Mouse (Mus musculus): ENCODE measurements around the gene Lipo3. TPM values are rescaled to one million over a fixed set of nuclear protein-coding genes. Genes with fewer than 3 reads are reported as not detected.
"Not testable (repeated sequence)": the region's sequence is repeated elsewhere in the genome, so short reads cannot be mapped to it uniquely, and the experiment has no call there.

The Lipo3 gene
- polyA plus RNA-seq (2012; rRNA removed), result 5.1 and 5.2 TPM in 2 replicates

GRCm38 (mm10) chr19:33761287-33762086, at the start of gene Lipo3:
Gene Lipo3 (minus strand): TSS chr19:33761951.
- not testable (repeated sequence) for H3K4me1 ChIP-seq (ENCODE audit: control insufficient read depth, insufficient read depth, low read length); H3K27ac ChIP-seq (ENCODE audit: insufficient read depth, low read length); H3K4me3 ChIP-seq (ENCODE audit: insufficient read depth, low read length)

- peak within 1 kb of the TSS; percentile 79; the same call in 1 of the 2 replicates for H3K27ac ChIP-seq (ENCODE audit: insufficient read depth, low read length)
- not testable (repeated sequence) for H3K4me1 ChIP-seq (ENCODE audit: control insufficient read depth, insufficient read depth, low read length); H3K4me3 ChIP-seq (ENCODE audit: insufficient read depth, low read length)
These were observed 25.6 kb upstream of the Lipo3 start, which contains the start of gene Lipo1 for GRCm38 (mm10) chr19:33787359-33787758. Gene Lipo1 (minus strand): TSS chr19:33787459.

GRCm38 (mm10) chr19:33786576-33787277, 25.0 kb upstream of the Lipo3 start:
- peak overlapping the region; percentile 79; the same call in 1 of the 2 replicates for H3K27ac ChIP-seq (ENCODE audit: insufficient read depth, low read length)
- TF ChIP-seq POLR2A (IDR thresholded peaks at IDR 0.05; ENCODE audit: extremely low read depth, insufficient read depth, low read length) (no peak), CTCF (IDR thresholded peaks at IDR 0.05; ENCODE audit: extremely low read depth, insufficient read depth, low read length) (no peak)
- no peaks in the 10 kb centered on the region for H3K4me1 ChIP-seq (ENCODE audit: control insufficient read depth, insufficient read depth, low read length)
- H3K4me3 ChIP-seq (ENCODE audit: insufficient read depth, low read length), result no peak overlapping the region

GRCm38 (mm10) chr19:33751259-33751658, 10.5 kb downstream of the Lipo3 start, which contains the start of gene Lipo2:
Gene Lipo2 (minus strand): TSS chr19:33751359.
- H3K4me1 ChIP-seq (ENCODE audit: control insufficient read depth, insufficient read depth, low read length); H3K4me3 ChIP-seq (ENCODE audit: insufficient read depth, low read length): not testable (repeated sequence)
- H3K27ac ChIP-seq (ENCODE audit: insufficient read depth, low read length), result 0 out of 2 replicates have a peak within 1 kb of the TSS, but pooled peaks have one; percentile 46

GRCm38 (mm10) chr19:33625152-33625551, 136.6 kb downstream of the Lipo3 start, which contains the start of gene Gm8978:
Gene Gm8978 (minus strand): TSS chr19:33625252.
- not testable (repeated sequence) for H3K4me1 ChIP-seq (ENCODE audit: control insufficient read depth, insufficient read depth, low read length); H3K4me3 ChIP-seq (ENCODE audit: insufficient read depth, low read length); H3K27ac ChIP-seq (ENCODE audit: insufficient read depth, low read length)

GRCm38 (mm10) chr19:33589626-33590302, 172.0 kb downstream of the Lipo3 start:
- not testable (repeated sequence) for H3K27ac ChIP-seq (ENCODE audit: insufficient read depth, low read length)
- peak overlapping the region; percentile 34 for H3K4me3 ChIP-seq (ENCODE audit: insufficient read depth, low read length)

GRCm38 (mm10) chr19:33568551-33568950, 193.2 kb downstream of the Lipo3 start:
- H3K4me3 ChIP-seq (ENCODE audit: insufficient read depth, low read length); H3K27ac ChIP-seq (ENCODE audit: insufficient read depth, low read length); H3K4me1 ChIP-seq (ENCODE audit: control insufficient read depth, insufficient read depth, low read length): not testable (repeated sequence)

More at GRCm38 (mm10) chr19:33589626-33590302, 172.0 kb downstream of the Lipo3 start:
- not testable (repeated sequence) for H3K4me1 ChIP-seq (ENCODE audit: control insufficient read depth, insufficient read depth, low read length)

- H3K4me3 ChIP-seq (ENCODE audit: insufficient read depth, low read length), result no peak within 1 kb of the TSS
- H3K27ac ChIP-seq (ENCODE audit: insufficient read depth, low read length), result no peak within 1 kb of the TSS
- no peaks in the 10 kb centered on the region for H3K4me1 ChIP-seq (ENCODE audit: control insufficient read depth, insufficient read depth, low read length)
- TF ChIP-seq POLR2A (IDR thresholded peaks at IDR 0.05; ENCODE audit: extremely low read depth, insufficient read depth, low read length), result no peak
These were observed 244.1 kb downstream of the Lipo3 start, which contains the start of gene Lipo4 for GRCm38 (mm10) chr19:33517680-33518079. Gene Lipo4 (minus strand): TSS chr19:33517780.

Other genes with a start within 250 kb of the Lipo3 start
- gene Lipo4, start 244.2 kb downstream of the Lipo3 start, polyA plus RNA-seq (2012; rRNA removed), result not detected in 2 replicates
- gene Gm8978, start 136.7 kb downstream of the Lipo3 start, polyA plus RNA-seq (2012; rRNA removed), result not detected in 2 replicates
- gene Lipo2, start 10.6 kb downstream of the Lipo3 start, polyA plus RNA-seq (2012; rRNA removed), result 0.13 and 0.17 TPM in 2 replicates
- gene Lipo1, start 25.5 kb upstream of the Lipo3 start, polyA plus RNA-seq (2012; rRNA removed), result not detected in 2 replicates
- gene Lipf, start 199.2 kb upstream of the Lipo3 start, polyA plus RNA-seq (2012; rRNA removed), result not detected in 2 replicates
- 0.04 TPM in 1 of 2 replicates, not detected in the other for gene Lipk, start 246.3 kb upstream of the Lipo3 start, polyA plus RNA-seq (2012; rRNA removed)